8 mouse cellular contexts compared by ENCODE assay signal in the genomic region with DNA sequence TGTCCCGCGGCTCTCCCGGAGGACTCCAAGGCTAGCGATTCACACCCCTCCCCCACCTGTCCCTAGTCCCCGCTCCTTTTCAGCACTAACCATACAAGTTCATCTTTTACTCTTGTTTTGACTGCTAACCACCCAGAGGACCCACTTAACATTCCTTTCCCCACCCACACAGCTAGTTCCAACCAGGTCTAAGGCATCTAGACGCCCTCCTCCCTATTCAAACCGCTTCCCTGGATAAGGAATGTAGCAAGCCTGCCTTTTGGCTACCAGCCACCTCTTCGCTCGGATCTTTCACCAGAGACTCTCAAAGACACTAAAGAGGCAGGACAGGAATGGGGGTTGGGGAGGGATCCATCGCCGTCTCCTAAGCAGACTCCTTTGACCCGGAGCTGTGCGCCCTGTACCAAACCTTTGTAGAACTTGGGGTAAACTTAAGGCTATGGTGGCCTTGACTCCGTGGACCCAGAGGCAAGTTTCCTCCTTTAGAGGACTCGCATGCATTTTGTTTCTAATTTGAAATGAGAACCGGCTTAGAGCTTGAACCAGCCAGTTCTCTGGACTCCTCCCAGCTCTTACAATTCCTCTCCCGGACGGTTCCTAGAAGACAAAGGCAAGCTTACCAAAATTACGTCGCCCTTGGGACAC. TPM values are rescaled to one million over a fixed set of nuclear protein-coding genes. Genes with fewer than 3 reads are reported as not detected.
DNase-seq lines count a peak whose midpoint lies in the region; ATAC-seq and TF ChIP-seq lines count a peak whose summit lies in the region.

No protein-coding gene starts in this region.

- H3K4me1 ChIP-seq in forebrain, embryonic 10.5 days: peaks cover 21% of the 10 kb centered on the region
- peaks cover 13% of the 10 kb centered on the region for H3K4me1 ChIP-seq in hindbrain, embryonic 10.5 days (replicated peaks)
- H3K4me1 ChIP-seq in limb, embryonic 13.5 days: 0 out of 2 replicates have a peak, but pooled peaks cover 13% of the 10 kb centered on the region
- H3K4me1 ChIP-seq in midbrain, embryonic 15.5 days: peaks cover 6% of the 10 kb centered on the region; the same call in 1 of the 2 replicates

- peak overlapping the region; percentile 62 for H3K4me2 ChIP-seq in limb, embryonic 13.5 days (replicated peaks)
- peak overlapping the region; percentile 39 for H3K4me2 ChIP-seq in midbrain, embryonic 15.5 days

- POLR2A ChIA-PET in Patski (lab: Charles Lee): interaction anchor here (0.5 kb wide), 1 partner anchor 40 kb away, joined by 4 read pairs; no protein-coding TSS in a partner anchor

- H3K9ac ChIP-seq in limb, embryonic 13.5 days: peak overlapping the region; percentile 51
- no peak overlapping the region for H3K9ac ChIP-seq in midbrain, embryonic 15.5 days

- no peaks in the 10 kb centered on the region for H3K36me3 ChIP-seq in forebrain, embryonic 10.5 days (replicated peaks)
- H3K36me3 ChIP-seq in hindbrain, embryonic 10.5 days: no peaks in the 10 kb centered on the region
- no peaks in the 10 kb centered on the region for H3K36me3 ChIP-seq in limb, embryonic 13.5 days
- H3K36me3 ChIP-seq in midbrain, embryonic 15.5 days (replicated peaks): no peaks in the 10 kb centered on the region

- peak overlapping the region; percentile 32 for H3K4me3 ChIP-seq in forebrain, embryonic 10.5 days
- peak overlapping the region; percentile 36 for H3K4me3 ChIP-seq in hindbrain, embryonic 10.5 days
- H3K4me3 ChIP-seq in limb, embryonic 13.5 days: peak overlapping the region; percentile 31
- 0 out of 2 replicates have a peak overlapping the region, but pooled peaks have one; percentile 4 for H3K4me3 ChIP-seq in midbrain, embryonic 15.5 days

- CTCF ChIA-PET in Patski (lab: Charles Lee): interaction anchor here (1.0 to 1.7 kb wide), 4 partner anchors 18 to 42 kb away, joined by 3 to 5 read pairs (median 4); no protein-coding TSS in a partner anchor

- WGBS in forebrain, embryonic 10.5 days: 4% methylated on average over 20 of the region's 20 CpGs
- 7% methylated on average over 20 of the region's 20 CpGs for WGBS in hindbrain, embryonic 10.5 days
- WGBS in limb, embryonic 13.5 days: 4% methylated on average over 20 of the region's 20 CpGs
- WGBS in midbrain, embryonic 15.5 days: 5% methylated on average over 20 of the region's 20 CpGs

- in situ Hi-C loops in Patski (cut with MboI; ENCODE audit: low pct_unique_long_range_greater_than_20kb): no loop called here

- H3K9me3 ChIP-seq in forebrain, embryonic 10.5 days: no peaks in the 10 kb centered on the region
- no peaks in the 10 kb centered on the region for H3K9me3 ChIP-seq in hindbrain, embryonic 10.5 days
- H3K9me3 ChIP-seq in limb, embryonic 13.5 days: no peaks in the 10 kb centered on the region
- no peaks in the 10 kb centered on the region for H3K9me3 ChIP-seq in midbrain, embryonic 15.5 days

- TF ChIP-seq CTCF in Patski (IDR thresholded peaks at IDR 0.05): no peak

- peak; percentile 89 for ATAC-seq in Patski
- peak; percentile 90 for ATAC-seq in limb, embryonic 13.5 days (ENCODE audit: low FRiP score, low read depth)
- peak; percentile 67 for ATAC-seq in midbrain, embryonic 15.5 days (replicated peaks)
- no peak for ATAC-seq in erythroblast, adult 5-6 weeks (replicated peaks; ENCODE audit: low FRiP score, poor library complexity, severe bottlenecking)

- H3K27ac ChIP-seq in forebrain, embryonic 10.5 days: peak overlapping the region; percentile 75
- peak overlapping the region; percentile 73 for H3K27ac ChIP-seq in hindbrain, embryonic 10.5 days
- peak overlapping the region; percentile 78 for H3K27ac ChIP-seq in limb, embryonic 13.5 days
- no peak overlapping the region for H3K27ac ChIP-seq in midbrain, embryonic 15.5 days

- no peaks in the 10 kb centered on the region for H3K27me3 ChIP-seq in Patski
- peaks cover 23% of the 10 kb centered on the region for H3K27me3 ChIP-seq in forebrain, embryonic 10.5 days (ENCODE audit: poor library complexity, severe bottlenecking)
- H3K27me3 ChIP-seq in hindbrain, embryonic 10.5 days (ENCODE audit: insufficient read depth, poor library complexity, severe bottlenecking): peaks cover 27% of the 10 kb centered on the region
- H3K27me3 ChIP-seq in limb, embryonic 13.5 days: peaks cover 20% of the 10 kb centered on the region
- H3K27me3 ChIP-seq in midbrain, embryonic 15.5 days (replicated peaks): no peaks in the 10 kb centered on the region

- DNase-seq in 3134 (ENCODE audit: extremely low read depth, insufficient read length, low spot score) (peak; percentile 70), Patski (ENCODE audit: low read depth, low spot score) (peak; percentile 34)
- DNase-seq in forebrain, embryonic 10.5 days (ENCODE audit: extremely low spot score, low spot score): peak; percentile 29
- peak; percentile 49 for DNase-seq in hindbrain, embryonic 10.5 days (ENCODE audit: low spot score)
- DNase-seq in c-Kit-positive CD71-positive TER-119-positive erythroid progenitor cells, embryonic 14.5 days (ENCODE audit: low spot score): no peak

RNA-seq across cellular contexts. Expression of a gene that starts 4.7 kb away (rescaled TPM):
- 0.26 TPM for polyA plus RNA-seq in Patski (2021)
- polyA plus RNA-seq in forebrain, embryonic 10.5 days (2016; fragmentation: Nextera tagmentation; extraction: Ambion mirVana): 0.15 and 0.47 TPM in 2 replicates
- polyA plus RNA-seq in hindbrain, embryonic 10.5 days (2016; fragmentation: Nextera tagmentation; extraction: Ambion mirVana): 0.12 and 0.24 TPM in 2 replicates
- 0.25 and 0.37 TPM in 2 replicates for polyA plus RNA-seq in limb, embryonic 13.5 days (2015; fragmentation: Nextera tagmentation; extraction: Ambion mirVana)
- 0.13 and 0.28 TPM in 2 replicates for polyA plus RNA-seq in midbrain, embryonic 15.5 days (2015; fragmentation: Nextera tagmentation; extraction: Ambion mirVana)
- total RNA-seq in erythroblast, adult 5-6 weeks (2015; ENCODE audit: low replicate concordance): not detected in 2 replicates
- total RNA-seq in erythroblast, adult 5-6 weeks (2017; ENCODE audit: low replicate concordance): not detected in 2 replicates
